Mouse (Mus musculus): ENCODE measurements around the gene Qser1. TPM values are rescaled to one million over a fixed set of nuclear protein-coding genes. Genes with fewer than 3 reads are reported as not detected.

Qser1 gene
- total and polyA plus RNA-seq, 2 experiments from 2014 or later = 3.4 to 14.1 TPM

DNA sequence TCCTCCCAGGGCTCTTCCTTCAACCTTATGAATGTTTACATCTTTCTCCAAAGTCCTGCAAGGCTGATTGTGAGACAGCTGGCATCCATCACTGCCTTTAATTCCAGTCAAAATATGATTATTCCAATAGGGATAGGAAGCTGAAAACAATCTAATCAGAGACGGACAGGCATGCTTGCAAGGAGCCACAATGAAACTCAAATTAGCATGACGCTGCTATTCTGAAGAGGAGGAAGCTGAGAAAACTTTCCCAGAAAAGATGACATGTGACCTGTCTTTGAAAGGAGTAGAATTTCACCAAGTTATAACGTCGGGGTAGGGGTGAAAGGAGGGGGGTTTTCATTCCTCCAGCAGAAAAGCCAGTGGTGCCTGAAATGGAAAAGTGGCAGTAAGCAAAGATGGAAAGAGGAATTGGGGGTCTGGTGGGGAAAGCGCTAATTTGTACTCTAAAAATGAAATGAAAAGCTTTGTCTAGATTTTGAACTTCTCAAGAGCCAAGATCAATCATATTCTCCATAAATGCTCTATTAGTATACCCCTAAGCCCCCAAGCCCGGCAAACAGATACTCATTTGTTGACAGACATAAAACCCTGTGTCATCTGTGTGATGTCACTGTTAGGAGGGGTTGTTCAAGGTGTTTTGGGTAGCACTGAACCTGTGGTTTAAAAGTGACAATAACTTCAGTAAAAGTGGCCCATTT lies 105.7 kb downstream of the Qser1 start:
- ATAC-seq (ENCODE audit: low FRiP score) (0 out of 2 replicates have a peak, but pooled peaks have one; percentile 2), DNase-seq (ENCODE audit: low spot score) (no peak)
- 10% methylated on average over 6 of the region's 6 CpGs for WGBS
- peak overlapping the region; percentile 81 for H3K9ac ChIP-seq (replicated peaks; ENCODE audit: low read length, poor library complexity, severe bottlenecking)
- H3K9me3 ChIP-seq (ENCODE audit: low read length) = no peaks in the 10 kb centered on the region
- no peak overlapping the region for H3K27ac ChIP-seq (ENCODE audit: low read depth, low read length)
- peak overlapping the region; percentile 66 for H3K4me2 ChIP-seq (ENCODE audit: low read depth, low read length, poor library complexity, severe bottlenecking)
- no peaks in the 10 kb centered on the region for H3K27me3 ChIP-seq (ENCODE audit: insufficient read depth, low read length)
- 0 out of 2 replicates have a peak, but pooled peaks cover 3% of the 10 kb centered on the region for H3K36me3 ChIP-seq (ENCODE audit: insufficient read depth, low read length)
- peaks cover 4% of the 10 kb centered on the region; the same call in 1 of the 2 replicates for H3K4me1 ChIP-seq (ENCODE audit: insufficient read depth, low read length)
- no peak for TF ChIP-seq CTCF (IDR thresholded peaks at IDR 0.05)
- peak overlapping the region; percentile 80 for H3K4me3 ChIP-seq (ENCODE audit: low read depth, low read length)

DNA sequence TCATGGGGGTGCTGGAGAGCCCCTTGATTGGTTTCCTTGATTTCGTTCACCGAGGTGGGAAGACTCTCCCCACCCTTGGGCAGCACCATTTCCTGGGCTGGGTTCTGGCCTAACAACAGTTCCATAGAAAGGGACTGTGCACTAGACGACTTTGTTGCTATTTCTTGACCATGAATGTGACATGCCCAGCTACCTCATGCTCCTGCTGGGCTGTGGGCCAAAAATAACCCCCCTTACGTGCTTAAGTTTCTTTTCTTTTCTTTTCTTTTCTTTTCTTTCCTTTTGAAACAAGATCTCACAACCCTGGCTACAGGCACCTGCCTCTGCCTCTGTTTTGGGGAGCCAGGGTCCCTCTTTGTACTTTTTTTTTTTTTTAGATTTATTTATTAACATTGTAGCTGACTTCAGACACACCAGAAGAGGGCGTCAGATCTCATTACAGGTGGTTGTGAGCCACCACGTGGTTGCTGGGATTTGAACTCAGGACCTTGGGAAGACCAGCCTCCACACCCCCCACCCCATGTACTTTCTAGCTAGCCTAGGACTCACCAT lies 106.7 kb downstream of the Qser1 start:
- WGBS = 60% methylated on average over 6 of the region's 6 CpGs
- ATAC-seq (ENCODE audit: low FRiP score) (no peak), DNase-seq (ENCODE audit: low spot score) (no peak)
- Histone ChIP-seq H3K4me3 (ENCODE audit: low read depth, low read length) (no peak overlapping the region), H3K27ac (ENCODE audit: low read depth, low read length) (no peak overlapping the region), H3K9me3 (ENCODE audit: low read length) (no peaks in the 10 kb centered on the region), H3K4me2 (ENCODE audit: low read depth, low read length, poor library complexity, severe bottlenecking) (no peak overlapping the region), H3K27me3 (ENCODE audit: insufficient read depth, low read length) (no peaks in the 10 kb centered on the region), H3K36me3 (ENCODE audit: insufficient read depth, low read length) (peaks cover 7% of the 10 kb centered on the region; the same call in 1 of the 2 replicates), H3K4me1 (ENCODE audit: insufficient read depth, low read length) (peaks cover 4% of the 10 kb centered on the region; the same call in 1 of the 2 replicates), H3K9ac (replicated peaks; ENCODE audit: low read length, poor library complexity, severe bottlenecking) (no peak overlapping the region)
- no peak for TF ChIP-seq CTCF (IDR thresholded peaks at IDR 0.05)

Other genes starting within 250 kb of the Qser1 start
- 19.1 and 30.3 TPM in 2 replicates for gene Cstf3, start 226.2 kb downstream of the Qser1 start, total RNA-seq (2014; rRNA removed)
- 58.9 and 72.0 TPM in 2 replicates for gene Cstf3, start 226.2 kb downstream of the Qser1 start, polyA plus RNA-seq (2015; fragmentation: Nextera tagmentation; extraction: Ambion mirVana)
- gene Tcp11l1, start 104.6 kb downstream of the Qser1 start, total RNA-seq (2014; rRNA removed) = 27.8 and 28.2 TPM in 2 replicates
- gene Tcp11l1, start 104.6 kb downstream of the Qser1 start, polyA plus RNA-seq (2015; fragmentation: Nextera tagmentation; extraction: Ambion mirVana) = 51.6 and 58.8 TPM in 2 replicates
- gene Pin1rt1, start 100.4 kb downstream of the Qser1 start, total RNA-seq (2014; rRNA removed) = not detected in 2 replicates
- not detected in 2 replicates for gene Pin1rt1, start 100.4 kb downstream of the Qser1 start, polyA plus RNA-seq (2015; fragmentation: Nextera tagmentation; extraction: Ambion mirVana)
- 1.9 and 2.3 TPM in 2 replicates for gene Depdc7, start 73.9 kb downstream of the Qser1 start, total RNA-seq (2014; rRNA removed)
- gene Depdc7, start 73.9 kb downstream of the Qser1 start, polyA plus RNA-seq (2015; fragmentation: Nextera tagmentation; extraction: Ambion mirVana) = 0.90 and 1.5 TPM in 2 replicates
- 1.5 and 3.9 TPM in 2 replicates for gene Prrg4, start 33.1 kb upstream of the Qser1 start, total RNA-seq (2014; rRNA removed)
- 0.58 and 0.98 TPM in 2 replicates for gene Prrg4, start 33.1 kb upstream of the Qser1 start, polyA plus RNA-seq (2015; fragmentation: Nextera tagmentation; extraction: Ambion mirVana)
- 0.71 TPM in 1 of 2 replicates, not detected in the other for gene Ccdc73, start 51.0 kb upstream of the Qser1 start, total RNA-seq (2014; rRNA removed)
- gene Ccdc73, start 51.0 kb upstream of the Qser1 start, polyA plus RNA-seq (2015; fragmentation: Nextera tagmentation; extraction: Ambion mirVana) = 4.5 and 4.9 TPM in 2 replicates
- gene Eif3m, start 200.3 kb upstream of the Qser1 start, total RNA-seq (2014; rRNA removed) = 86.4 and 127 TPM in 2 replicates
- gene Eif3m, start 200.3 kb upstream of the Qser1 start, polyA plus RNA-seq (2015; fragmentation: Nextera tagmentation; extraction: Ambion mirVana) = 170 and 171 TPM in 2 replicates